Mouse (Mus musculus) testis, adult 2 months (tissue): ENCODE results near the gene Smc6.

Experiments used
- CTCF ChIP-seq: fragments of 200-500 bp; IDR thresholded peaks from 2 replicates; pipeline ENCODE4 v1.5.1; 2012; ENCODE audit warnings: low read depth, mild to moderate bottlenecking, inconsistent platforms, low read length, moderate library complexity; ENCODE audit not compliant: control insufficient read depth, insufficient read depth, insufficient replicate concordance
- POLR2A ChIP-seq: fragments of 200-500 bp; IDR thresholded peaks from 2 replicates; pipeline ENCODE4 v1.6.1; 2012; ENCODE audit warnings: low read depth, mild to moderate bottlenecking, inconsistent platforms, low read length, moderate library complexity; ENCODE audit not compliant: control insufficient read depth

- no peak for TF ChIP-seq CTCF
- TF ChIP-seq POLR2A, result no peak
Measured at GRCm38 (mm10) chr12:11277207-11277606, 11.5 kb downstream of the Smc6 start.
